Comparison of ENCODE assay signal across 8 mouse cellular contexts in the genomic region with DNA sequence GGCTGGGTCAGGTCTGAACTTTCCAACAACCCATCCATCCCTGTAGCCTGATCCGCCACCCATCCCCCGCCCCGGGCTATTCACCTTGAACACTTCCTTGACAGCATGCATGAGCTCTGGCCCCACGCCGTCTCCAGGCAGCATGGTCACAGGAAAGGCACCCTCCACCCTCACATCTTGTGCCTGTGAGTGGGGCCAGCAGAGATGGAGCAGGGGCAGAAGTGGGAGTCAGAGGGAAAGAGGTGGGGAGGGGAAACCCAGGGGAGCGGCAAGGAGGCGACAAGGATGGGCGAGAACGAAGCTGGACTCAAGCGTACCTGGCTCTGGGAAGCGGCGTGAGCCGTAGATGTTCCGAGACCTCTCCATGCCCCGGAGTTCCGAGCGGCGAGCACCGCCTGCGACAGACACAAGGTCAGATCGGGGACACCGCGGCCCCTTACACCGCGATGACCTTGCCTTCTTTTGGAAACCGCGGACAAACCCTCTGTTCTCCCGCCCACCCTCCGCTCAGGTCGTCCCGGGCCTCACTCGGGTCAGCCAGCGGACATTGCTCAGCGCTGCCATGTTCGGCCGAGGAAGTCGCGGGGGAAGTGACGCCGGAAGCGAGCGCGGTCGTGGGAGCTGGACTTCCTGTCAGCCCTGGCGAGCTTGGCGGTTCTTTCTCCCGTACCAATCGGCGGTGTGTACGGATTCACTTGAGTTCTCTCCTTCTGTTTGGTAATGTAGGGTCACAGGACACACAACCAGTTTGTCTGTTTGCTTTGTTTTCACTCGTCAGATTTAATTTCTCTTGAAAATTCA. TPM values are rescaled to one million over a fixed set of nuclear protein-coding genes. Genes with fewer than 3 reads are reported as not detected.
A peak's percentile ranks its signal among the peaks of the same experiment; 100 is the strongest.
DNase-seq lines count a peak whose midpoint lies in the region; ATAC-seq and TF ChIP-seq lines count a peak whose summit lies in the region.

A gene (minus strand): TSS at position 694 of the 801 bp plus-strand sequence.

- TF ChIP-seq POLR2A in bone marrow macrophage, adult 2 months (IDR thresholded peaks at IDR 0.05; ENCODE audit: borderline replicate concordance, low read depth, low read length), result 0 out of 2 replicates have a peak, but pooled peaks have one; percentile 43

- WGBS in embryonic facial prominence, embryonic 15.5 days, result under 1% methylated on average over 51 of the region's 51 CpGs
- 1% methylated on average over 51 of the region's 51 CpGs for WGBS in limb, embryonic 13.5 days
- under 1% methylated on average over 51 of the region's 51 CpGs for WGBS in midbrain, embryonic 15.5 days

- TF ChIP-seq CTCF in bone marrow macrophage, adult 2 months (IDR thresholded peaks at IDR 0.05; ENCODE audit: low read depth, low read length), result no peak

- H3K4me1 ChIP-seq in bone marrow macrophage, adult 2 months (ENCODE audit: control insufficient read depth, insufficient read depth, low read length), result peaks cover 24% of the 10 kb centered on the region
- peaks cover 14% of the 10 kb centered on the region for H3K4me1 ChIP-seq in embryonic facial prominence, embryonic 15.5 days
- H3K4me1 ChIP-seq in limb, embryonic 13.5 days, result peaks cover 15% of the 10 kb centered on the region
- peaks cover 16% of the 10 kb centered on the region for H3K4me1 ChIP-seq in midbrain, embryonic 15.5 days

- peak; percentile 87 for DNase-seq in A20 (ENCODE audit: low read depth, low spot score)
- peak; percentile 86 to 88 for DNase-seq in heart, adult 9 months (ENCODE audit: low spot score in 2 of 2)
- peak; percentile 90 for DNase-seq in kidney, adult 9 months
- DNase-seq in spleen, adult 18-20 months, result peak; percentile 71 to 83

- H3K4me3 ChIP-seq in bone marrow macrophage, adult 2 months (ENCODE audit: insufficient read depth, low read length), result peak within 1 kb of the TSS; percentile 75
- H3K4me3 ChIP-seq in embryonic facial prominence, embryonic 15.5 days (replicated peaks), result peak within 1 kb of the TSS; percentile 83
- peak within 1 kb of the TSS; percentile 90 for H3K4me3 ChIP-seq in limb, embryonic 13.5 days
- H3K4me3 ChIP-seq in midbrain, embryonic 15.5 days, result peak within 1 kb of the TSS; percentile 83

- peaks cover 24% of the 10 kb centered on the region for H3K36me3 ChIP-seq in embryonic facial prominence, embryonic 15.5 days
- peaks cover 25% of the 10 kb centered on the region for H3K36me3 ChIP-seq in limb, embryonic 13.5 days
- peaks cover 22% of the 10 kb centered on the region for H3K36me3 ChIP-seq in midbrain, embryonic 15.5 days (replicated peaks)

- peak within 1 kb of the TSS; percentile 92 for H3K4me2 ChIP-seq in embryonic facial prominence, embryonic 15.5 days (replicated peaks)
- peak within 1 kb of the TSS; percentile 99 for H3K4me2 ChIP-seq in limb, embryonic 13.5 days (replicated peaks)
- H3K4me2 ChIP-seq in midbrain, embryonic 15.5 days, result peak within 1 kb of the TSS; percentile 98

- H3K9ac ChIP-seq in embryonic facial prominence, embryonic 15.5 days, result peak within 1 kb of the TSS; percentile 74
- peak within 1 kb of the TSS; percentile 90 for H3K9ac ChIP-seq in limb, embryonic 13.5 days
- H3K9ac ChIP-seq in midbrain, embryonic 15.5 days, result peak within 1 kb of the TSS; percentile 81

- peak; percentile 79 for ATAC-seq in embryonic facial prominence, embryonic 15.5 days (ENCODE audit: insufficient number of reproducible peaks, low FRiP score, low TSS enrichment, low read depth)
- ATAC-seq in limb, embryonic 13.5 days (ENCODE audit: low FRiP score, low read depth), result peak; percentile 84
- peak; percentile 93 for ATAC-seq in midbrain, embryonic 15.5 days (replicated peaks)

- H3K27me3 ChIP-seq in embryonic facial prominence, embryonic 15.5 days, result no peaks in the 10 kb centered on the region
- no peaks in the 10 kb centered on the region for H3K27me3 ChIP-seq in limb, embryonic 13.5 days
- H3K27me3 ChIP-seq in midbrain, embryonic 15.5 days (replicated peaks), result no peaks in the 10 kb centered on the region

- H3K27ac ChIP-seq in bone marrow macrophage, adult 2 months (ENCODE audit: insufficient read depth, low read depth, low read length), result peak within 1 kb of the TSS; percentile 47
- H3K27ac ChIP-seq in embryonic facial prominence, embryonic 15.5 days (replicated peaks), result peak within 1 kb of the TSS; percentile 25
- peak within 1 kb of the TSS; percentile 48; the same call in 1 of the 2 replicates for H3K27ac ChIP-seq in limb, embryonic 13.5 days
- H3K27ac ChIP-seq in midbrain, embryonic 15.5 days, result peak within 1 kb of the TSS; percentile 74

- no peaks in the 10 kb centered on the region for H3K9me3 ChIP-seq in embryonic facial prominence, embryonic 15.5 days (replicated peaks)
- H3K9me3 ChIP-seq in limb, embryonic 13.5 days, result no peaks in the 10 kb centered on the region
- no peaks in the 10 kb centered on the region for H3K9me3 ChIP-seq in midbrain, embryonic 15.5 days

RNA-seq across cellular contexts. Expression of the gene that starts here (rescaled TPM):
- 162 and 179 TPM in 2 replicates for polyA plus RNA-seq in bone marrow macrophage, adult 2 months (2012; ENCODE audit: insufficient read depth, insufficient read length, missing spikeins)
- 160 and 168 TPM in 2 replicates for polyA plus RNA-seq in embryonic facial prominence, embryonic 15.5 days (2015; fragmentation: Nextera tagmentation; extraction: Ambion mirVana)
- 155 and 158 TPM in 2 replicates for polyA plus RNA-seq in limb, embryonic 13.5 days (2015; fragmentation: Nextera tagmentation; extraction: Ambion mirVana)
- 184 and 188 TPM in 2 replicates for polyA plus RNA-seq in midbrain, embryonic 15.5 days (2015; fragmentation: Nextera tagmentation; extraction: Ambion mirVana)

Comparison
In these comparisons a context has a peak if more than half of its experiments do, and no peak if none do; other contexts are left out.
1. Peak in every context shown above with its lines: DNase-seq, ATAC-seq, H3K4me3 ChIP-seq and H3K27ac ChIP-seq.